Mouse (Mus musculus) small intestine, adult 2 months (tissue): ENCODE results near the gene Rab3il1.

ENCODE experiments used
- CTCF ChIP-seq: fragments of 200-500 bp; IDR thresholded peaks from 2 replicates; pipeline ENCODE4 v1.5.1; 2012; ENCODE audit warnings: low read depth, mild to moderate bottlenecking, control low read depth, inconsistent platforms, low read length, moderate library complexity, mixed read lengths; ENCODE audit not compliant: insufficient replicate concordance, insufficient read length; ENCODE audit errors: extremely low read depth
- POLR2A ChIP-seq: fragments of 200-500 bp; IDR thresholded peaks from 2 replicates; pipeline ENCODE4 v1.6.1; 2012; ENCODE audit warnings: low read depth, mild to moderate bottlenecking, control low read depth, inconsistent platforms, low read length, moderate library complexity

DNA sequence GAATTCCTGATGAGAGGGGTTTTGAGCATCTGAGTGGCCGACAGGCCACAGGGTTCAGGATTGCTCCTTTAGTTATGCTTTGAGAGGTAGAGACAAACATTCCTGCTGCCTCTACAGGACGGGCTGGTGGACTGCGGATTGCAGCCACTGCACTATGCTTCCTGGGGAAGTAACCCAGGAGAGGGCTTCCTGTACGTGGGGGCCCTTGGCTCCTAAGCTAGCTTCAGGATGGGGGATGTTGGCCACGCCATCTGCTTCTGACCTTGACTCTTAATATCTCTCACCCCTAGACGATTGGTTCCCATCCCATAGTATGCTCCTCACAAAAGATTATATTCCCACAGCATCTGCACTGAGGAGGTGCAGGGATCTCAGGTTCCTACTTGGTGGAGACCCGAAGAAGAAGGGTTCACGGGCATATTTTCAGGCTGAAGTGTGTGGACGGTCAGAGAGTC lies 21.9 kb downstream of the Rab3il1 start:
- no peak for TF ChIP-seq POLR2A
- no peak for TF ChIP-seq CTCF
